Mouse (Mus musculus): ENCODE results near the gene Pgam5. TPM values are rescaled to one million over a fixed set of nuclear protein-coding genes. Genes with fewer than 3 reads are reported as not detected.

Pgam5 gene
- polyA plus RNA-seq, 1 experiment, result 8.6 TPM

GRCm38 (mm10) chr5:110230780-110231461 is 38.8 kb downstream of the Pgam5 start, which contains the start of gene Ankle2:
TSS of gene Ankle2 (plus strand) at chr5:110231004.
- no peaks in the 10 kb centered on the region for H3K4me1 ChIP-seq (ENCODE audit: control insufficient read depth, insufficient read depth, insufficient read length, low read length)
- TF ChIP-seq CTCF (IDR thresholded peaks at IDR 0.05; ENCODE audit: extremely low read depth, insufficient read length, insufficient replicate concordance, low read depth, low read length) (no peak), POLR2A (IDR thresholded peaks at IDR 0.05; ENCODE audit: low read depth, low read length) (peak; percentile 41; the same call in 1 of the 2 replicates)
- under 1% methylated on average over 75 of the region's 81 CpGs for WGBS

DNA sequence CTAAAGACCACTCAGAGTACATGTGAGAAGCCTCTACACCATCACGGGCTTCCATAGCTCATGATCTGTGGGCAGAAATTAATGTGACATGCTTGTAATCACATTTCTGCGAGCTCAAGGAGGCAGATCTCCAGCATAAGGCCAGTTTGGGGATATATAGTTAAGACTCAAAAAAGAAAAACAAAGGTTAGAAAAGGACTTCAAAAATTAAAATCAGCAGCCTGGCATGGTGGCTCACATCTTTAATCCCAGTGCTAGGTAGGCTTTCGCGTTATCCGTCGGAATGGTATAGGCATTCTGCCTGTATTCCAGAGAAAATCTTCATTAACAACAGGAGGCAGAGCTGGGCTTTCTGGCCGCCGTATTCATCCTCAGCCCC is 39.3 kb downstream of the Pgam5 start:
- H3K4me1 ChIP-seq (ENCODE audit: control insufficient read depth, insufficient read depth, insufficient read length, low read length), result no peaks in the 10 kb centered on the region
- peaks cover 10% of the 10 kb centered on the region for H3K36me3 ChIP-seq (ENCODE audit: control insufficient read depth, insufficient read depth, low read length)
- peak overlapping the region; percentile 99 for H3K4me3 ChIP-seq (ENCODE audit: low read depth, low read length)
- no peak for TF ChIP-seq POLR2A (IDR thresholded peaks at IDR 0.05; ENCODE audit: low read depth, low read length)
- no peak for TF ChIP-seq CTCF (IDR thresholded peaks at IDR 0.05; ENCODE audit: extremely low read depth, insufficient read length, insufficient replicate concordance, low read depth, low read length)
- WGBS, result 2% methylated on average over 8 of the region's 8 CpGs
- no peaks in the 10 kb centered on the region for H3K27me3 ChIP-seq (ENCODE audit: control insufficient read depth, insufficient read depth, low read length)
- peak overlapping the region; percentile 59 for H3K27ac ChIP-seq (ENCODE audit: insufficient read depth, low read depth, low read length)

More at GRCm38 (mm10) chr5:110230780-110231461, 38.8 kb downstream of the Pgam5 start, which contains the start of gene Ankle2:
- Histone ChIP-seq H3K27ac (ENCODE audit: insufficient read depth, low read depth, low read length) (peak within 1 kb of the TSS; percentile 78), H3K36me3 (ENCODE audit: control insufficient read depth, insufficient read depth, low read length) (peaks cover 11% of the 10 kb centered on the region), H3K4me3 (ENCODE audit: low read depth, low read length) (peak within 1 kb of the TSS; percentile 99), H3K27me3 (ENCODE audit: control insufficient read depth, insufficient read depth, low read length) (no peaks in the 10 kb centered on the region)

DNA sequence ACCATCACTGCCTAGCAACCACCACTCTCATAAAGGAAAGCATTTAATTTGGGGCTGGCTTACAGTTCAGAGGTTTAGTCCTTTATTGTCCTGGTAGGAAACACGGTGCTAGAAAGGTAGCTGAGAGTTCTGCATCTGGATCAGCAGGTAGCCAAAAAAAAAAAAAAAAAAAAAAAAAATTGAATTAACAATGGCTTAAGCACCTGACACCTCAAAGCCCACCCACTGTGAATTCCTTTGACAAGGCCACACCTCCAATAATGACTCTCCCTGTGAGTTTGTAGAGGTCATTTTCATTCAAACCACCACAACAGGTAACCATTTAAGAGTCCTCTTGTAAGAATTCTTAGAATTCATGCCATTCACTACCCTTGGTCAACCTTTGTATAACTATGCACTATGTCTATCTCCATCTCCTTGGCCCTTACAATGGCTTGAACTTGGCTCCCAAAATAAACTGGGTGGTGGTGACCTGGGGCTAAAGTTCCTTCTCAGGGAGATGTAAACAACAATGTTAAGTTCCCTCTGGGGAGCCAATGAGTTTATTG is 42.3 kb downstream of the Pgam5 start:
- no peaks in the 10 kb centered on the region for H3K27me3 ChIP-seq (ENCODE audit: control insufficient read depth, insufficient read depth, low read length)
- peaks cover 22% of the 10 kb centered on the region for H3K36me3 ChIP-seq (ENCODE audit: control insufficient read depth, insufficient read depth, low read length)
- WGBS, result 79% methylated on average over 1 of the region's 1 CpGs

GRCm38 (mm10) chr5:110225056-110225455 is 44.7 kb downstream of the Pgam5 start:
- Histone ChIP-seq H3K4me3 (ENCODE audit: low read depth, low read length) (no peak overlapping the region), H3K4me1 (ENCODE audit: control insufficient read depth, insufficient read depth, insufficient read length, low read length) (no peaks in the 10 kb centered on the region), H3K27ac (ENCODE audit: insufficient read depth, low read depth, low read length) (no peak overlapping the region), H3K36me3 (ENCODE audit: control insufficient read depth, insufficient read depth, low read length) (peaks cover 42% of the 10 kb centered on the region), H3K27me3 (ENCODE audit: control insufficient read depth, insufficient read depth, low read length) (no peaks in the 10 kb centered on the region)
- WGBS, result 79% methylated on average over 3 of the region's 3 CpGs
- no peak for TF ChIP-seq CTCF (IDR thresholded peaks at IDR 0.05; ENCODE audit: extremely low read depth, insufficient read length, insufficient replicate concordance, low read depth, low read length)
- no peak for TF ChIP-seq POLR2A (IDR thresholded peaks at IDR 0.05; ENCODE audit: low read depth, low read length)

More for the DNA sequence above, 42.3 kb downstream of the Pgam5 start:
- no peak for TF ChIP-seq POLR2A (IDR thresholded peaks at IDR 0.05; ENCODE audit: low read depth, low read length)
- TF ChIP-seq CTCF (IDR thresholded peaks at IDR 0.05; ENCODE audit: extremely low read depth, insufficient read length, insufficient replicate concordance, low read depth, low read length), result no peak
- no peak overlapping the region for H3K4me3 ChIP-seq (ENCODE audit: low read depth, low read length)
- H3K27ac ChIP-seq (ENCODE audit: insufficient read depth, low read depth, low read length), result no peak overlapping the region
- H3K4me1 ChIP-seq (ENCODE audit: control insufficient read depth, insufficient read depth, insufficient read length, low read length), result no peaks in the 10 kb centered on the region

DNA sequence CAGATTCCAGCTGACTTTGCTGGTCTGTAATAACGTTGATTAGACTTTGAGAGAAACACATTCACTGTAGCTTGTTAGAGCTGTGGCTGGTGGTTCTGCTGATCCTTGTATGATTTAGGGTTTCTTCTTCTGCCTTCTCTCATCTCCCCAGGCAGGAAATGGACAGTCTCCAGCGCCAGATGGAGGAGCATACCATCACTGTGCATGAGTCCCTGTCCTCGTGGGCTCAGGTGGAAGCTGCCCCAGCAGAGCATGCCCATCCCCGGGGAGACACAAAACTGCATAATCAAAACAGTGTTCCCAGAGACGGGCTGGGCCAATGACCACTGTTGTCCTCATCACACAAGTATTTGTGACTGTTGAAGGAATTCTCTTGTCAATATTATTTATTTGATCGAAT is 47.0 kb downstream of the Pgam5 start:
- Histone ChIP-seq H3K36me3 (ENCODE audit: control insufficient read depth, insufficient read depth, low read length) (peaks cover 60% of the 10 kb centered on the region), H3K27ac (ENCODE audit: insufficient read depth, low read depth, low read length) (no peak overlapping the region), H3K27me3 (ENCODE audit: control insufficient read depth, insufficient read depth, low read length) (no peaks in the 10 kb centered on the region), H3K4me1 (ENCODE audit: control insufficient read depth, insufficient read depth, insufficient read length, low read length) (no peaks in the 10 kb centered on the region), H3K4me3 (ENCODE audit: low read depth, low read length) (no peak overlapping the region)
- TF ChIP-seq POLR2A (IDR thresholded peaks at IDR 0.05; ENCODE audit: low read depth, low read length) (no peak), CTCF (IDR thresholded peaks at IDR 0.05; ENCODE audit: extremely low read depth, insufficient read length, insufficient replicate concordance, low read depth, low read length) (no peak)
- WGBS, result 86% methylated on average over 6 of the region's 6 CpGs

DNA sequence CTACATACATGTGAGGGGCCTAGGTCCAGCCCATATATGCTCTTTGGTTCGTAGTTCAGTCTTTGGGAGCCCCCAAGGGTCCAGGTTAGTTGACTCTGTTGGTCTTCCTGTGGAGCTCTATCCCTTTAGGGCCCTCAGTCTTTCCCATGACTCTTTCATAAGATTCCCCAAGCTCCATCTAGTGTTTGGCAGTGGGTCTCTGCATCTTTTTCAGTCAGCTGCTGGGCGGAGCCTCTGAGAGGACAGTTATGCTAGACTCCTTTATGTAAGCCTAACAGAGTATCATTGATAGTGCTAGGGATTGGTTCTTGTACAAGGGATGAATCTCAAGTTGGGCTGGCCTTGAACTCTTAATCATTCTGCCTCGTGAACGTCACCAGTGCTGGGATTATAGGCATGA is 49.4 kb downstream of the Pgam5 start:
- Histone ChIP-seq H3K36me3 (ENCODE audit: control insufficient read depth, insufficient read depth, low read length) (peaks cover 72% of the 10 kb centered on the region), H3K4me1 (ENCODE audit: control insufficient read depth, insufficient read depth, insufficient read length, low read length) (no peaks in the 10 kb centered on the region), H3K4me3 (ENCODE audit: low read depth, low read length) (no peak overlapping the region), H3K27me3 (ENCODE audit: control insufficient read depth, insufficient read depth, low read length) (no peaks in the 10 kb centered on the region), H3K27ac (ENCODE audit: insufficient read depth, low read depth, low read length) (no peak overlapping the region)
- 94% methylated on average over 4 of the region's 4 CpGs for WGBS
- TF ChIP-seq CTCF (IDR thresholded peaks at IDR 0.05; ENCODE audit: extremely low read depth, insufficient read length, insufficient replicate concordance, low read depth, low read length), result no peak
- TF ChIP-seq POLR2A (IDR thresholded peaks at IDR 0.05; ENCODE audit: low read depth, low read length), result no peak

GRCm38 (mm10) chr5:110216780-110217179 is 52.9 kb downstream of the Pgam5 start:
- WGBS, result 91% methylated on average over 3 of the region's 3 CpGs
- TF ChIP-seq POLR2A (IDR thresholded peaks at IDR 0.05; ENCODE audit: low read depth, low read length) (no peak), CTCF (IDR thresholded peaks at IDR 0.05; ENCODE audit: extremely low read depth, insufficient read length, insufficient replicate concordance, low read depth, low read length) (no peak)
- no peak overlapping the region for H3K4me3 ChIP-seq (ENCODE audit: low read depth, low read length)
- H3K27me3 ChIP-seq (ENCODE audit: control insufficient read depth, insufficient read depth, low read length), result no peaks in the 10 kb centered on the region
- H3K4me1 ChIP-seq (ENCODE audit: control insufficient read depth, insufficient read depth, insufficient read length, low read length), result no peaks in the 10 kb centered on the region
- H3K27ac ChIP-seq (ENCODE audit: insufficient read depth, low read depth, low read length), result no peak overlapping the region
- peaks cover 80% of the 10 kb centered on the region for H3K36me3 ChIP-seq (ENCODE audit: control insufficient read depth, insufficient read depth, low read length)

All from small intestine, adult 2 months (tissue).